ENCODE assay signal across 8 mouse cellular contexts in the genomic region with DNA sequence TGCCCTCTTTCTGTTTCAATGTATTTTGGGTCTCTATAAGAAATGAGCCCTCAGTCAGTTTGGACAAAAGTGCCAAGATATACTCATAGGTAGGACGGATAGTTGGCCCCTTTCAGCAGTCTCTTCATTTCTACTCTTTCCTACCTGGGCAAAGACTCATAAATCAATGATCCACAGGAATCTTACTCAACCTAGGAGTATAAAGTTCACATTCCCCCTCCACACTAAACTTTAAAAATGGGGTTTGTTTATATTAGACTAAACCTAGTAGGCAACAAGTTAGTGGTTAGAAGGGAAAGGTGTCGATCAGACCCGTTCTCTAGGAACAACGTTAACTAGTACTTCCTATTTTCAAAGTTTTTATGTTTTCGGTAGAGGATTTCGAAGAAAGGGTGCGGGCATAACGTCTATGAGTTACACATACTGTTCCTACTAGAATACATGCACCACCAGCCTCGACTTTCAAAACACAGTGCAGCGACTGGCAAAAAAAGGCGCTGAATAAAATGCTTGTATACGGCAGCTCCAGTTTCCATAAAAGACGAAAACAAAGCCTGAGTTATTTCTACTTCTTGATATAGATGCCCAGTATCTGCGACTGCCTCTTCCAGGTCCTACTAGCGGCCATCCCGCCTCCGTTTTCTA. TPM values are rescaled to one million over a fixed set of nuclear protein-coding genes. Genes with fewer than 3 reads are reported as not detected.
A peak's percentile ranks its signal among the peaks of the same experiment; 100 is the strongest.
DNase-seq lines count a peak whose midpoint lies in the region; ATAC-seq and TF ChIP-seq lines count a peak whose summit lies in the region.

No protein-coding gene starts in this region.

- no peak for TF ChIP-seq CTCF in E14TG2a.4 (conservative IDR thresholded peaks at IDR 0.05; ENCODE audit: low read length)

- 1% methylated on average over 17 of the region's 17 CpGs for WGBS in heart, embryonic 12.5 days
- 1% methylated on average over 17 of the region's 17 CpGs for WGBS in forebrain, embryonic 15.5 days
- under 1% methylated on average over 17 of the region's 17 CpGs for WGBS in liver, embryonic 16.5 days (ENCODE audit: insufficient replicate concordance)

- peaks cover 4% of the 10 kb centered on the region; the same call in 1 of the 2 replicates for H3K36me3 ChIP-seq in heart, embryonic 12.5 days
- H3K36me3 ChIP-seq in E14TG2a.4 (ENCODE audit: insufficient read depth, low read length): peaks cover 38% of the 10 kb centered on the region
- H3K36me3 ChIP-seq in forebrain, embryonic 15.5 days: peaks cover 8% of the 10 kb centered on the region; the same call in 1 of the 2 replicates
- no peaks in the 10 kb centered on the region for H3K36me3 ChIP-seq in liver, embryonic 16.5 days (ENCODE audit: control insufficient read depth, insufficient read depth)

- H3K9ac ChIP-seq in heart, embryonic 12.5 days: peak overlapping the region; percentile 84
- peak overlapping the region; percentile 76 for H3K9ac ChIP-seq in forebrain, embryonic 15.5 days (replicated peaks)
- H3K9ac ChIP-seq in liver, embryonic 16.5 days (ENCODE audit: low read depth, low read length): peak overlapping the region; percentile 78

- peak overlapping the region; percentile 77 for H3K4me2 ChIP-seq in heart, embryonic 12.5 days
- peak overlapping the region; percentile 66 for H3K4me2 ChIP-seq in forebrain, embryonic 15.5 days (replicated peaks)
- H3K4me2 ChIP-seq in liver, embryonic 16.5 days (ENCODE audit: low read depth, low read length): peak overlapping the region; percentile 90

- H3K4me1 ChIP-seq in heart, embryonic 12.5 days (replicated peaks): peaks cover 23% of the 10 kb centered on the region
- peaks cover 63% of the 10 kb centered on the region for H3K4me1 ChIP-seq in E14TG2a.4 (replicated peaks; ENCODE audit: low read depth, low read length)
- H3K4me1 ChIP-seq in forebrain, embryonic 15.5 days: peaks cover 39% of the 10 kb centered on the region
- peaks cover 23% of the 10 kb centered on the region for H3K4me1 ChIP-seq in liver, embryonic 16.5 days (ENCODE audit: control insufficient read depth, low read depth, low read length)

- H3K27ac ChIP-seq in heart, embryonic 12.5 days (ENCODE audit: poor library complexity, severe bottlenecking): peak overlapping the region; percentile 89
- peak overlapping the region; percentile 92 for H3K27ac ChIP-seq in forebrain, embryonic 15.5 days (replicated peaks)
- peak overlapping the region; percentile 89 for H3K27ac ChIP-seq in liver, embryonic 16.5 days (ENCODE audit: low read length)

- H3K4me3 ChIP-seq in heart, embryonic 12.5 days: peak overlapping the region; percentile 75
- H3K4me3 ChIP-seq in E14TG2a.4 (replicated peaks; ENCODE audit: low read length): peak overlapping the region; percentile 97
- H3K4me3 ChIP-seq in forebrain, embryonic 15.5 days: peak overlapping the region; percentile 74
- peak overlapping the region; percentile 82 for H3K4me3 ChIP-seq in liver, embryonic 16.5 days (ENCODE audit: low read depth, low read length)

- no peak for DNase-seq in heart, postnatal 25 days (ENCODE audit: low spot score)
- no peak for DNase-seq in gastrocnemius, postnatal 14 days
- DNase-seq in ovary, postnatal 36 days (ENCODE audit: low spot score): no peak

- ATAC-seq in heart, embryonic 12.5 days (ENCODE audit: insufficient number of reproducible peaks, low FRiP score): no peak
- ATAC-seq in forebrain, embryonic 15.5 days (replicated peaks): no peak
- ATAC-seq in liver, embryonic 16.5 days (ENCODE audit: low read depth): no peak
- ATAC-seq in megakaryocyte-erythroid progenitor cell, adult 5-6 weeks (replicated peaks; ENCODE audit: low FRiP score, low TSS enrichment, poor library complexity, severe bottlenecking): no peak

- no peaks in the 10 kb centered on the region for H3K27me3 ChIP-seq in heart, embryonic 12.5 days (replicated peaks)
- H3K27me3 ChIP-seq in E14TG2a.4 (ENCODE audit: insufficient read depth, low read length): no peaks in the 10 kb centered on the region
- H3K27me3 ChIP-seq in forebrain, embryonic 15.5 days: no peaks in the 10 kb centered on the region
- no peaks in the 10 kb centered on the region for H3K27me3 ChIP-seq in liver, embryonic 16.5 days (ENCODE audit: control insufficient read depth, insufficient read depth, low read depth, low read length)

- intact Hi-C loops in heart, postnatal 25 days (cut with DNase I): no loop called here
- intact Hi-C loops in gastrocnemius, postnatal 14 days (cut with DNase I; ENCODE audit: low total_unique reads): no loop called here

- no peaks in the 10 kb centered on the region for H3K9me3 ChIP-seq in heart, embryonic 12.5 days (replicated peaks)
- no peaks in the 10 kb centered on the region for H3K9me3 ChIP-seq in E14TG2a.4 (ENCODE audit: low read length)
- H3K9me3 ChIP-seq in forebrain, embryonic 15.5 days: no peaks in the 10 kb centered on the region
- no peaks in the 10 kb centered on the region for H3K9me3 ChIP-seq in liver, embryonic 16.5 days (replicated peaks; ENCODE audit: control insufficient read depth, low read length)

RNA-seq across cellular contexts. Expression of gene Pdia4, which starts 0.8 kb away (rescaled TPM):
- 209 and 219 TPM in 2 replicates for polyA plus RNA-seq in heart, embryonic 12.5 days (2016; fragmentation: Nextera tagmentation; extraction: Ambion mirVana)
- total RNA-seq in heart, postnatal 25 days (2021): 10 to 100 TPM; 48.3 to 54.3 TPM
- 145 TPM in 2 replicates for polyA plus RNA-seq in forebrain, embryonic 15.5 days (2015; fragmentation: Nextera tagmentation; extraction: Ambion mirVana)
- 132 and 136 TPM in 2 replicates for polyA plus RNA-seq in liver, embryonic 16.5 days (2015; fragmentation: Nextera tagmentation; extraction: Ambion mirVana)
- 35.8 and 38.1 TPM in 2 replicates for total RNA-seq in megakaryocyte-erythroid progenitor cell, adult 5-6 weeks (2014; fragmentation: Nextera tagmentation)
- total RNA-seq in megakaryocyte-erythroid progenitor cell, adult 5-6 weeks (2017): 152 and 153 TPM in 2 replicates
- total RNA-seq in gastrocnemius, postnatal 14 days (2021): 10 to 100 TPM; 22.3 to 32.2 TPM

RNA-seq across cellular contexts. Expression of gene Zfp786, which starts 18.3 kb away (rescaled TPM):
- 1.3 and 1.6 TPM in 2 replicates for polyA plus RNA-seq in heart, embryonic 12.5 days (2016; fragmentation: Nextera tagmentation; extraction: Ambion mirVana)
- total RNA-seq in heart, postnatal 25 days (2021): under 1 TPM; 0.68 to 0.89 TPM
- polyA plus RNA-seq in forebrain, embryonic 15.5 days (2015; fragmentation: Nextera tagmentation; extraction: Ambion mirVana): 17.3 and 18.5 TPM in 2 replicates
- polyA plus RNA-seq in liver, embryonic 16.5 days (2015; fragmentation: Nextera tagmentation; extraction: Ambion mirVana): 0.37 and 0.40 TPM in 2 replicates
- total RNA-seq in megakaryocyte-erythroid progenitor cell, adult 5-6 weeks (2014; fragmentation: Nextera tagmentation): 0.87 and 2.4 TPM in 2 replicates
- total RNA-seq in megakaryocyte-erythroid progenitor cell, adult 5-6 weeks (2017): 0.70 and 4.2 TPM in 2 replicates
- under 1 TPM; 0.27 to 0.55 TPM for total RNA-seq in gastrocnemius, postnatal 14 days (2021)

RNA-seq across cellular contexts. Expression of gene Zfp398, which starts 23.1 kb away (rescaled TPM):
- 3.7 and 4.7 TPM in 2 replicates for polyA plus RNA-seq in heart, embryonic 12.5 days (2016; fragmentation: Nextera tagmentation; extraction: Ambion mirVana)
- 1 to 10 TPM; 6.4 to 7.2 TPM for total RNA-seq in heart, postnatal 25 days (2021)
- polyA plus RNA-seq in forebrain, embryonic 15.5 days (2015; fragmentation: Nextera tagmentation; extraction: Ambion mirVana): 16.5 and 17.5 TPM in 2 replicates
- polyA plus RNA-seq in liver, embryonic 16.5 days (2015; fragmentation: Nextera tagmentation; extraction: Ambion mirVana): 1.6 and 1.9 TPM in 2 replicates
- total RNA-seq in megakaryocyte-erythroid progenitor cell, adult 5-6 weeks (2014; fragmentation: Nextera tagmentation): 18.4 and 19.4 TPM in 2 replicates
- total RNA-seq in megakaryocyte-erythroid progenitor cell, adult 5-6 weeks (2017): 15.7 and 20.1 TPM in 2 replicates
- 1 to 10 TPM; 4.3 to 4.7 TPM for total RNA-seq in gastrocnemius, postnatal 14 days (2021)
